Mouse (Mus musculus) heart, postnatal 25 days (tissue): ENCODE results near the gene Gm17581. TPM values are rescaled to one million over a fixed set of nuclear protein-coding genes. Genes with fewer than 3 reads are reported as not detected.
"Not testable (repeated sequence)": the region's sequence is repeated elsewhere in the genome, so short reads cannot be mapped to it uniquely, and the experiment has no call there.

Experiments used
- DNase-seq: peaks from one replicate; pipeline ENCODE4 v3.0.0; 2022; ENCODE audit warnings: low spot score
- intact Hi-C: fragments of 180-260 bp; cut with DNase I; formaldehyde crosslinking; loops from one replicate; pipeline ENCODE4 v1.15.1; 2025
- total RNA-seq, 2 experiments: library from RNA; stranded (reverse); gene quantifications; 2 replicates each; pipeline ENCODE4 v1.2.3; 2021

The Gm17581 gene
- not detected for total RNA-seq

DNA sequence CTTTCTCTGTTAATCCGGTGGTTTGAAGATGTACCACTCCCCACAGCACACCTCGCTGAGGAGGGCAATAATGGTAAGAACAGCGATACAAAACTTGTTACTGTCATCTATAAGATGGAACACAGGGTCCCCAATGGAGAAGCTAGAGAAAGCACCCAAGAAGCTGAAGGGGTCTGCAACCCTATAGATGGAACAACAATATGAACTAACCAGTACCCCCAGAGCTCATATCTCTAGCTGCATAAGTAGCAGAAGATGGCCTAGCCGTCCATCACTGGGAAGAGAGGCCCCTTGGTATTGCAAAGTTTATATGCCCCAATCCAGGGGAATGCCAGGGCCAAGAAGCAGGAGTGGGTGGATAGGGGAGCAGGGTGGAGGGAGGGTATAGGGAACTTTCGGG, at the start of gene Gm17581:
Gm17581 (minus strand) TSS at position 101 of the 400 bp plus-strand sequence.
- DNase-seq, intact Hi-C loops: not testable (repeated sequence)

- intact Hi-C loops: no loop called here
- DNase-seq: no peak
Observed at GRCm38 (mm10) chr2:155784534-155784933, 48.9 kb upstream of the Gm17581 start.

- no peak for DNase-seq
- intact Hi-C loops: no loop called here
Observed at GRCm38 (mm10) chr2:155779506-155779905, 43.8 kb upstream of the Gm17581 start.

GRCm38 (mm10) chr2:155779066-155779465, 43.4 kb upstream of the Gm17581 start:
- DNase-seq: no peak
- intact Hi-C loops: no loop called here

DNA sequence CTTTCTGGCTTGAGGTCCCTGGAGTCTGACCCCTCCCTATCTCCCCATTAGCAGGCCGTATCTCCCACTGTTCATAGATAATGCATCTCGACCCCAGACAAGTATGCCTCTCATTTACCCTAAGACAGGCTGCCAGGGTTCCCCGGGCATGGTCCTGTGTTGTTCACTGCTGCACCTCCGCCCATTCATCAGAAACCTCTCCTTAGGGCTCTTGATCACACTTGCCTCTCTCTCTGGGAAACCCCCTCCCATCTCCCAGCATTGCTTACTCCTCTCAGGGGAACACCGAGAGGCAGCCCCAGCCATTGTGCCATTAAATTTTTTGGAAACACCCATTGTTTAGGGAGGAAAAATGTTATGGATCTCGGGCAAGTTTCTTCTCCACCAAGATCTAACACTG, 42.3 kb upstream of the Gm17581 start:
- no peak for DNase-seq
- intact Hi-C loops: no loop called here

DNA sequence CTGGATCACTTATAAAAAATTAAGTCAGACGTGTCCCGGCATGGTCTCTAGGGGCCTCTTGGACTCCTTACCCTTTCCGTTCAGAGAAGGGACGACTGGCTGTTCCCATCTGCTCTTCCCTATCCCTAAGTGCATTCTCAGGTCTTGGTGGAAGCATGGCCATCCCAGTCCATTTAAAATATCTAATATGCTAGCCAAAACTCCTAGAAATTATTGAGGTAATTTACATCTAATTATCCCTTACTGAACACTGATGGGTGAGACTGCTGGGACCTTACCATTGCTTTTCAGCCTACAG, 42.0 kb upstream of the Gm17581 start:
- intact Hi-C loops: no loop called here
- DNase-seq: no peak

DNA sequence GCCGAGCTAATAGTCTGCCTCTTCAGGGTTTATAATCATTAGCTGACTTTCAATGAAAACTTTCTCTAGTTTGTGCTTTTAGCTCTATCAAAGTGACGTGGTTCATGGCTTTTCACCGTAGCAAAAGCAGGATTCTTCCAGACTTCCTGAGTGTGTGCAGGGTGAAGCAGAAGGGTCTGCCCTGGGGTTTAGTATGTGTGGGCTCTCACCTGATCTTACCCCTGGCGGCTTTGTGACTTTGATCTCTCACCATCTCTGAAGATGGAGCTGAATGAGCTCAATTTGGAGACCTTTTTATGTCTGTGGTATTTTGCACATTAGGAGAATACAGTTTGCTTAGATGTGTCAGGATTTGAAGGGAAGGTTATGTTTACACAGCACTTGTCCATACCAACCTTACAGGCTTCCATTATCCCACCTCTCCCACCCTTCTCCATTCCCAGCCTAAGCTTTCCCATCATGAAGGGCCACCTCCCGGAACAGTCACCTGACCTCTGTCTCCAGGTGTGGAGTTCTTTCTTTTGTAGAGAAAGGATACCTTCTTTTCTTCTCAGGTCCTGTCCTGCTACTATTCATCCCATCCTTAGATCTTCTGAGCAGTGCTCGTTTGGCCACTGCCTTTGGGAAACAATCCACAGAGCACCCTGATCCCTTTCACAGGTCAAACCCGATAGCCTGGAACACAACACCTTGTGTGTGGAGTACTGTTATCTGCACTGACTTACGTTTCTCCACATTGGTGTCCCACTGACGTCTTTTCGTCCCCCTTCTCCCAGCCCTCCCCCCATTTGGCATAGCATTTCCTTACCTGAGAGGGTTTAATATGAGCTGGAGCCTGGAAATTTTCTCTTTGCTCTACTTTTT, 41.4 kb upstream of the Gm17581 start:
- no peak for DNase-seq
- intact Hi-C loops: no loop called here

DNA sequence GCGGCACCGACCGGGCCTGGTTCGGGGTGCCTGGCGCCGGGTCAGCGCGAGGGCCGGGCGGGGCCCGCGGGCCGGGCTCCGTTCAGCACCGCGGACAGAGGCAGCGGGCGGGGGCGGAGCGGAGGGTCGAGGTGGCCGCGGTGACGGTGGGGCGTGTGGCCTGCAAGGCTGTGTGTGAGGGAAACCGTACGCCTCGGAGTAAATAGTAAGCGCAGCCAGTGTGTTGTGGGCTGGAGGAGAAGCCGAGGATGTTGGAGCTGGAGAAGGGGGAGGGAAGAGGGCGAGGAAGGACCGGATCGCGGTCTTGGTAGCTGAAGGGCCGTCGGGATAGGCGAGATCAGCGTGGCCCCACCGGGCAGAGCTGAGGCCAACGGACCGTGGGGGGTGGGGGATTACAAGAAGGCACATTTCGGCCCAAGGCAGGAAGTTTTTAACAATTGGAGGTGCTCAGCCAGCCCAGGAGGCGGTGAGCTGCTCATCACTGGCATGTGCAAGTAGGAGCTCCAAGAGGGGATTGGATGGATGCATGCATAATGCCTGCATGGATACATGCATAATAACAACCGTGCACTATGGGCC, 40.1 kb upstream of the Gm17581 start:
- intact Hi-C loops: no loop called here
- no peak for DNase-seq

DNA sequence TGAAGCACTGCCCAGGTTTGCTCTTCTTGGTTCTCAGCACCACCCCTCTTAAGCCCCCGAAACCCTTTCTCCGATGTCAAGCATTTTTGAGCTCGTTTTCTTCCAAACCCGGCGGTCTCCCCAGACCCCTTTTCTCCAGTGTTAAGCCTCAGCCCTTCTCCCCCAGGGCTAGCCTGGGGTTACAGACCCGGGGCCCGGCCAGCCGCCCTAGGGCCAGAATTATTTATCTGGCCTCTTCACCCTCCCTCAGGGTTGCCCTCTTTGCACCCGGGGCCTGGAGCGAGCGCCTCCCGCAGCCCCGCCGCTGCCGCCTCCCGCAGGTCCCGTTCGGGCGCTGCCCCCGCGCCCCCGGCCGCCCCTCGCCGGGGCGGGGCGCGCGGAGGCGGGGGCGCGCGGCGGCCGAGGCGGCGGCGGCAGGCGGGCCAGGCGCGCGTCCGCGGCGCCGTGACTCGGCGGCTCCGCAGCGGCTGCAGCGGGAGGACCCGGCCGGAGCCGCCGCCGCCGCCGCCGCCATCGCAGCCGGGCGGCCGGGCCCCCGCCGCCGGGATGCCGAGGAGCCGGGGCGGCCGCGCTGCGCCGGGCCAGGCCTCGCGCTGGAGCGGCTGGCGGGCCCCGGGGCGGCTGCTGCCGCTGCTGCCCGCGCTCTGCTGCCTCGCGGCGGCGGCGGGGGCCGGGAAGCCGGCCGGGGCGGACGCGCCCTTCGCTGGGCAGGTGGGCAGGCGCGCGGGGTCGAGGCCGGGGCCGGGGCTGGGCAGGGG, 39.4 kb upstream of the Gm17581 start, which contains the start of gene Mmp24:
Mmp24 (plus strand) TSS at position 416 of the 758 bp plus-strand sequence.
- intact Hi-C loops: no loop called here

GRCm38 (mm10) chr2:155774261-155774926, 38.7 kb upstream of the Gm17581 start:
- DNase-seq: no peak
- intact Hi-C loops: no loop called here

More for the DNA sequence above, 39.4 kb upstream of the Gm17581 start, which contains the start of gene Mmp24:
- DNase-seq: no peak

- DNase-seq: no peak
Observed at GRCm38 (mm10) chr2:155773664-155774063, 38.0 kb upstream of the Gm17581 start.

GRCm38 (mm10) chr2:155764679-155765418, 29.2 kb upstream of the Gm17581 start:
- intact Hi-C loops: loop anchor here (1.0 to 5.0 kb wide), 4 partner anchors 69 to 253 kb away; no protein-coding TSS in a partner anchor
- peak; percentile 42 for DNase-seq

More at GRCm38 (mm10) chr2:155773664-155774063, 38.0 kb upstream of the Gm17581 start:
- intact Hi-C loops: no loop called here

DNA sequence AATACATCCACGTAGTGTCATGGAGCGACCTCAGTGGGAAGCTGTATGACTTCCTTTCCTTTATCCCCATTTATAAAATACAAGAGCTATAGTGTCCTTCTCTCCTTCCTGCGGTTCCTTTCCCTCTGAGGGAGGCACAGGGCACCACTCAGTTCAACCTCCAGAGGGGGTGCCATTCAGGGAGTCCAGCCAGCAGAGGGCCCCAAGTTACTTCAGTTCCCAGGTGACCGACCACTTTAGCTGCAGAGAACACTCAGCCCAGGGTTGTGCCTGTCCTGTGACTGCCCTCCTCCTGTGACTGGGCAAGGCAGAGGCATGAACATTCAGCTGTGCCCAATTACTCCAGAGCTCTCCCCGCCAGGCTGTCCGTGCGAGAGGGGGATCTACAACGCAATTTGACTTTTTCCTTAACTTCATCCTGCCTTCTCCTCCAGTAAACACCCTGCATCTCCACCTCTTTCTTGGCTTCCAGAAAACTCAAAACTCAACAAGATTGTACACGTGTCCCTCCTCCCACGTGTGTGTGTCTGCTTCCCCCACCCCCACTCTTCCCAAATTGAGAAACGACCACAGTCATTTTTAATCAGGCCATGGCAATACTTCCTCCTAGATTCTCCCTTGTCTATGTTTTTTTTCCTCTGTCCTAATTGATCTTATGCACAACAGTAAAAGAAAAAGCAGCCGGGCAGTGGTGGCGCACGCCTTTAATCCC, 21.3 kb upstream of the Gm17581 start:
- DNase-seq: no peak
- intact Hi-C loops: no loop called here

- intact Hi-C loops: no loop called here
- DNase-seq: no peak
Observed at GRCm38 (mm10) chr2:155755746-155756145, 20.1 kb upstream of the Gm17581 start.

DNA sequence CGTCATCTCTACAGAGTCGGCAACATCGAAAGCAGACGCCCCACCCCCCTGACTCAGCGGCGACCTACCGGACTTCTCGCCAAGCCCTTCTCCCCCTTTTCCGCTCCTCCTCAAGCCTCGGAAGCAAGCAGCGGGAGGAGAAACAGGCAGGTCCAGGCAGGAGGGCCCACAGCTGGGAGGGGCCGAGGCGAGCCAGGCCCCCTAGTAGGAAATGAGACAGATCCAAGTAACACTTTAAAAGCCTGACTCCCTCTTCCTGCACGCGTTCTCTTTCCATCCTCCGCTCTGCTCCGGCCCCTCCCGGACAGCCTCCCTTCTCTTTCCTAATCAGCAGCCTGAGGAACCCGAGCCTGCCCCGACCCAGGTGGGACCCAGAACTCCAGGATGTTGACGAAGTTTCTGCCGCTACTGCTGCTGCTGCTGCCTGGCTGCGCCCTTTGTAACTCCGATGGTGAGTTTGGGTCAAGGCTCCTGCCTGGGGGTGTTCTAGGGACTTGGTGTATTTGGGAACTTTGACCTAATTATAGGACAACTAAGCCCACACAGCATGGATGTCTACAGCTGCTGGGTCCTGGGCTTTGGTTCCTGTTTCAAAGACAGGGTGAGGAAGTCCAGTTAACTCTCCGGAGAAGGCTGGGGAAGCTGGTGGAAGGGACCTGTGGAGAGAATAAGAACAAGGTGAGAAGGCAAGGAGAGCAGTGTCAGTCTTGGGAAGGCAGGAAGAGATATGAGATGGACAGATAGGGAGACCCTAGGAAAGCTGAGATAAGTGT, 15.5 kb upstream of the Gm17581 start, which contains the start of gene Procr:
Procr (plus strand) TSS at position 104 of the 773 bp plus-strand sequence.
- peak; percentile 47 for DNase-seq
- intact Hi-C loops: no loop called here

- DNase-seq: no peak
- intact Hi-C loops: no loop called here
Observed at GRCm38 (mm10) chr2:155749394-155749793, 13.7 kb upstream of the Gm17581 start.

GRCm38 (mm10) chr2:155745487-155745886, 9.8 kb upstream of the Gm17581 start:
- intact Hi-C loops: no loop called here
- DNase-seq: no peak

GRCm38 (mm10) chr2:155743351-155743750, 7.7 kb upstream of the Gm17581 start:
- intact Hi-C loops: no loop called here
- no peak for DNase-seq
